Mouse (Mus musculus) CH12.LX (cell line): ENCODE results near the gene Cd93. TPM values are rescaled to one million over a fixed set of nuclear protein-coding genes. Genes with fewer than 3 reads are reported as not detected.

ENCODE experiments used
- DNase-seq: peaks from one replicate; pipeline ENCODE4 v3.0.0-alpha.2; 2013; ENCODE audit errors: extremely low read depth
- H3K27ac ChIP-seq: 2 replicates; pipeline ENCODE4 v1.5.1; 2012; ENCODE audit warnings: low read depth, mild to moderate bottlenecking, control low read depth, moderate library complexity; ENCODE audit not compliant: insufficient read depth
- H3K27me3 ChIP-seq: replicated peaks from 2 replicates; pipeline ENCODE3; 2012; ENCODE audit warnings: inconsistent platforms
- H3K36me3 ChIP-seq, 2 experiments: replicated peaks in 1 of 2; 2 replicates each; pipeline versions ENCODE3 to v1.6.1; 2012; ENCODE audit warnings: inconsistent platforms in 1 of 2, low read length in 1 of 2, mild to moderate bottlenecking in 1 of 2, mixed read lengths in 1 of 2, moderate library complexity in 1 of 2; ENCODE audit not compliant: control insufficient read depth in 1 of 2, insufficient read depth in 1 of 2
- H3K4me1 ChIP-seq, 2 experiments: 2 replicates each; pipeline ENCODE4 v1.6.1; 2012; ENCODE audit warnings: inconsistent platforms in 1 of 2, moderate library complexity in 1 of 2; ENCODE audit not compliant: insufficient read depth in 2 of 2, control insufficient read depth in 1 of 2
- H3K4me2 ChIP-seq: 2 replicates; pipeline ENCODE4 v1.6.1; 2012; ENCODE audit warnings: low read depth, mild to moderate bottlenecking, control low read depth; ENCODE audit not compliant: poor library complexity, insufficient read depth, severe bottlenecking
- H3K4me3 ChIP-seq, 3 experiments: fragments of 150-350 bp in 1 of 3; sonication (generic) in 1 of 3; replicated peaks in 1 of 3; 2 replicates each; pipeline versions ENCODE3 to v1.5.1; 2011 to 2012; ENCODE audit warnings: low read depth in 2 of 3, low read length in 2 of 3, mild to moderate bottlenecking in 2 of 3, moderate library complexity in 2 of 3, control low read depth in 1 of 3, improper control_type of control experiment in 1 of 3, inconsistent platforms in 1 of 3, mixed read lengths in 1 of 3; ENCODE audit not compliant: poor library complexity in 1 of 3
- H3K79me2 ChIP-seq: replicated peaks from 2 replicates; pipeline ENCODE4 v1.6.1; 2012; ENCODE audit warnings: mild to moderate bottlenecking, moderate library complexity; ENCODE audit not compliant: control insufficient read depth, poor library complexity, insufficient read depth, severe bottlenecking; ENCODE audit errors: extremely low read depth
- H3K9ac ChIP-seq: 2 replicates; pipeline ENCODE4 v1.6.1; 2012; ENCODE audit warnings: low read depth, mild to moderate bottlenecking, control low read depth, moderate library complexity; ENCODE audit not compliant: insufficient read depth
- H3K9me3 ChIP-seq: replicated peaks from 2 replicates; pipeline ENCODE3; 2012; ENCODE audit warnings: low read length, inconsistent platforms, mixed read lengths
- CHD1 ChIP-seq: IDR thresholded peaks from 2 replicates; pipeline ENCODE4 v1.6.1; 2012; ENCODE audit warnings: low read depth, low read length, improper control_type of control experiment, inconsistent platforms
- CHD2 ChIP-seq: IDR thresholded peaks from 2 replicates; pipeline ENCODE4 v1.6.1; 2011; ENCODE audit warnings: low read length, improper control_type of control experiment
- CTCF ChIP-seq, 2 experiments: IDR thresholded peaks in 1 of 2; conservative IDR thresholded peaks in 1 of 2; 2 replicates each; pipeline ENCODE4 v1.5.1; 2011 to 2012; ENCODE audit warnings: low read depth in 2 of 2, low read length in 2 of 2, improper control_type of control experiment in 1 of 2, inconsistent platforms in 1 of 2, mild to moderate bottlenecking in 1 of 2, moderate library complexity in 1 of 2
- E2F4 ChIP-seq: IDR thresholded peaks from 2 replicates; pipeline ENCODE4 v1.6.1; 2011; ENCODE audit warnings: low read depth, low read length, improper control_type of control experiment; ENCODE audit not compliant: insufficient replicate concordance
- ELF1 ChIP-seq: IDR thresholded peaks from 2 replicates; pipeline ENCODE4 v1.6.1; 2014; ENCODE audit warnings: low read depth, mild to moderate bottlenecking, inconsistent platforms, low read length, improper control_type of control experiment
- EP300 ChIP-seq: IDR thresholded peaks from 2 replicates; pipeline ENCODE4 v1.6.1; 2011; ENCODE audit warnings: low read length, improper control_type of control experiment
- ETS1 ChIP-seq: conservative IDR thresholded peaks from 2 replicates; pipeline ENCODE4 v1.6.1; 2012; ENCODE audit warnings: low read depth, mild to moderate bottlenecking, inconsistent platforms, low read length, improper control_type of control experiment, moderate library complexity
- GABPA ChIP-seq: IDR thresholded peaks from 2 replicates; pipeline ENCODE4 v1.6.1; 2012; ENCODE audit warnings: low read depth, low read length, improper control_type of control experiment, inconsistent platforms; ENCODE audit not compliant: insufficient replicate concordance
- IRF4 ChIP-seq: IDR thresholded peaks from 2 replicates; pipeline ENCODE4 v1.6.1; 2014; ENCODE audit warnings: low read depth, mild to moderate bottlenecking, inconsistent platforms, low read length, improper control_type of control experiment
- JUND ChIP-seq: conservative IDR thresholded peaks from 2 replicates; pipeline ENCODE4 v1.6.1; 2011; ENCODE audit warnings: low read depth, low read length, improper control_type of control experiment
- MAZ ChIP-seq: IDR thresholded peaks from 2 replicates; pipeline ENCODE4 v1.6.1; 2012; ENCODE audit warnings: low read depth, mild to moderate bottlenecking, inconsistent platforms, low read length, improper control_type of control experiment, moderate library complexity
- MEF2A ChIP-seq: IDR thresholded peaks from 2 replicates; pipeline ENCODE4 v1.6.1; 2014; ENCODE audit warnings: low read depth, mild to moderate bottlenecking, inconsistent platforms, low read length, improper control_type of control experiment, borderline replicate concordance
- MXI1 ChIP-seq: IDR thresholded peaks from 2 replicates; pipeline ENCODE4 v1.6.1; 2011; ENCODE audit warnings: mild to moderate bottlenecking, low read depth, low read length, improper control_type of control experiment
- NELFE ChIP-seq: IDR thresholded peaks from 2 replicates; pipeline ENCODE4 v1.6.1; 2011; ENCODE audit warnings: low read depth, low read length, improper control_type of control experiment
- NRF1 ChIP-seq: IDR thresholded peaks from 2 replicates; pipeline ENCODE4 v1.6.1; 2014; ENCODE audit warnings: low read depth, mild to moderate bottlenecking, inconsistent platforms, low read length, improper control_type of control experiment, moderate library complexity
- PAX5 ChIP-seq: IDR thresholded peaks from 2 replicates; pipeline ENCODE4 v1.6.1; 2012; ENCODE audit warnings: low read length, inconsistent platforms, mixed read lengths
- POLR2A ChIP-seq: IDR thresholded peaks from 2 replicates; pipeline ENCODE4 v1.6.1; 2011; ENCODE audit warnings: low read depth, mild to moderate bottlenecking, improper control_type of control experiment, low read length
- RAD21 ChIP-seq: IDR thresholded peaks from 2 replicates; pipeline ENCODE4 v1.6.1; 2011; ENCODE audit warnings: low read depth, mild to moderate bottlenecking, low read length, improper control_type of control experiment, moderate library complexity
- TBP ChIP-seq: conservative IDR thresholded peaks from 2 replicates; pipeline ENCODE4 v1.6.1; 2011; ENCODE audit warnings: low read depth, low read length, improper control_type of control experiment
- UBTF ChIP-seq: IDR thresholded peaks from 2 replicates; pipeline ENCODE4 v1.6.1; 2012; ENCODE audit warnings: low read depth, mild to moderate bottlenecking, inconsistent platforms, low read length, improper control_type of control experiment, moderate library complexity
- USF1 ChIP-seq: IDR thresholded peaks from 2 replicates; pipeline ENCODE4 v1.6.1; 2014; ENCODE audit warnings: low read depth, mild to moderate bottlenecking, inconsistent platforms, low read length, improper control_type of control experiment
- ZMIZ1 ChIP-seq: IDR thresholded peaks from 2 replicates; pipeline ENCODE4 v1.6.1; 2012; ENCODE audit warnings: low read depth, mild to moderate bottlenecking, inconsistent platforms, low read length, improper control_type of control experiment
- ZNF384 ChIP-seq: IDR thresholded peaks from 2 replicates; pipeline ENCODE4 v1.6.1; 2012; ENCODE audit warnings: low read depth, low read length, improper control_type of control experiment, inconsistent platforms
- dilution Hi-C: fragments of 300-500 bp; cut with MboI; formaldehyde crosslinking; loops from 2 replicates; pipeline ENCODE4 v1.14.3; 2020; ENCODE audit warnings: low sequenced_read_pairs; ENCODE audit not compliant: extremely low pct_unique_long_range_greater_than_20kb, extremely low pct_ligation_motif_present
- in situ Hi-C: fragments of 300-500 bp; cut with MboI; formaldehyde crosslinking; loops from 3 replicates; pipeline ENCODE4 v1.14.3; 2019; ENCODE audit warnings: low sequenced_read_pairs, low pct_ligation_motif_present, low pct_unique_long_range_greater_than_20kb, mixed read lengths
- polyA plus RNA-seq: library from polyadenylated mRNA; unstranded; fragments of >175 nt; gene quantifications from 2 replicates; pipeline ENCODE4 v1.2.1, GENCODE M21; 2012; ENCODE audit warnings: low read depth; ENCODE audit not compliant: insufficient read length
- total RNA-seq, 2 experiments: library from RNA; depleted of rRNA; stranded (reverse); fragments of 300-350 nt in 1 of 2; fragments of >200 nt in 1 of 2; gene quantifications; 2 replicates each; pipeline ENCODE4 v1.2.3; 2012 to 2014

Gene Cd93
- total and polyA plus RNA-seq, 3 experiments: 0.04 to 0.08 (median 0.07) TPM

- Histone ChIP-seq H3K4me2 (no peak overlapping the region), H3K4me1 (no peaks in the 10 kb centered on the region), H3K9me3 (no peaks in the 10 kb centered on the region), H3K27ac (no peak overlapping the region), H3K27me3 (no peaks in the 10 kb centered on the region), H3K36me3 (no peaks in the 10 kb centered on the region), H3K79me2 (no peaks in the 10 kb centered on the region), H3K4me3 (no peak overlapping the region), H3K9ac (no peak overlapping the region)
- dilution Hi-C loops (no loop called here), in situ Hi-C loops (no loop called here)
- TF ChIP-seq CHD1 (no peak), GABPA (no peak), POLR2A (no peak), E2F4 (no peak), ZNF384 (no peak), UBTF (no peak), MEF2A (no peak), RAD21 (no peak), USF1 (no peak), ELF1 (no peak), NELFE (no peak), ZMIZ1 (no peak), TBP (no peak), IRF4 (no peak), MAZ (no peak), EP300 (no peak), ETS1 (no peak), PAX5 (no peak)
- no peak for DNase-seq
Measured at GRCm38 (mm10) chr2:148477346-148477745, 34.0 kb upstream of the Cd93 start.

DNA sequence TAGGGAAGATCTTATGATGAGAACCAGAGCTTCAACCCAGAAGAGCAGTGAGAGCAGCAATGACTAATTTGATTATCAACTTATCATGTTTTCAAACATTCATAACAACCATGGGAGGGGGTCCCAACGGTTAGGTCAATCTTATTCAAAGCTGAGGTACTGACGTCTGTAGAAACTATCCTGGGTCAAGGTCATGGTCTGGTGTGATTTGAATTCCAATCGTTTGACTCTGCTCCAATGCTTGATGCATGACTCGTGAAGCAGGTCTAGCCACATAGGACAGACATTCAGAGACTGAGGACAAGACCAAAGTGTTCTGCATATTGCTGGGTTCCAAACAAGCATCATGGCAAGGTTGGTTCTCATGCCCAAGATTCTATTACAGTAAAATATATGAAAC, 33.2 kb upstream of the Cd93 start:
- dilution Hi-C loops: no loop called here
- in situ Hi-C loops: no loop called here
- Histone ChIP-seq H3K27me3 (no peaks in the 10 kb centered on the region), H3K36me3 (no peaks in the 10 kb centered on the region), H3K27ac (no peak overlapping the region), H3K79me2 (no peaks in the 10 kb centered on the region), H3K9ac (no peak overlapping the region), H3K4me3 (no peak overlapping the region), H3K9me3 (no peaks in the 10 kb centered on the region), H3K4me2 (no peak overlapping the region), H3K4me1 (no peaks in the 10 kb centered on the region)
- DNase-seq: no peak
- TF ChIP-seq ZNF384 (no peak), JUND (no peak), CTCF (conservative IDR thresholded peaks at IDR 0.05 in 1 of 2, IDR thresholded peaks at IDR 0.05 in 1 of 2; ENCODE audit: low read depth in 2 of 2, low read length in 2 of 2) (no peak), MXI1 (no peak), NRF1 (no peak), CHD1 (no peak), UBTF (no peak), CHD2 (no peak)
